Mouse (Mus musculus): ENCODE measurements around the gene Slc16a14.
"Not testable (repeated sequence)": the region's sequence is repeated elsewhere in the genome, so short reads cannot be mapped to it uniquely, and the experiment has no call there.

The Slc16a14 gene

GRCm38 (mm10) chr1:84934503-84935333 lies at the start of gene Slc16a14:
TSS of gene Slc16a14 (minus strand) at chr1:84935134.
- no peak for DNase-seq (ENCODE audit: low spot score)

DNA sequence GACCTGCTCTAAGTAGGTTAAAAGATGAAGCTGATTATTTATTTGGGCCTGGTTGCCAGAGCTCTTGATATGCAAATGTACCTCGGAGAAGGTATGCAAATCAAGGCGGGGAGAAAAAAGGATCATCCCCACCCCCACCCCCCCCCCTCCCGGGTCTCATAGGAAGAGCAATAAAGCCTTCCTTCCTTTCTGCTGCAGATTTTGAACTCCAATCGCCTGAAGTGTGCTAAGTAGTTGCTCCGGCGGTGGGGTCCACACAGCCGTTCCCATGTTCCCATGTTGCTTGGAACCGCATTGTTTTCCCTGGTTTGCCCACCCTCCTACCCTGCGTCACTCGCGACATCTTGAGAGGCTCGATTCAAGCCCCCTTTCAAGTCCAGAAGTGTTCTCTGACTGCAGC lies 26.8 kb upstream of the Slc16a14 start:
- not testable (repeated sequence) for DNase-seq (ENCODE audit: low spot score)

DNA sequence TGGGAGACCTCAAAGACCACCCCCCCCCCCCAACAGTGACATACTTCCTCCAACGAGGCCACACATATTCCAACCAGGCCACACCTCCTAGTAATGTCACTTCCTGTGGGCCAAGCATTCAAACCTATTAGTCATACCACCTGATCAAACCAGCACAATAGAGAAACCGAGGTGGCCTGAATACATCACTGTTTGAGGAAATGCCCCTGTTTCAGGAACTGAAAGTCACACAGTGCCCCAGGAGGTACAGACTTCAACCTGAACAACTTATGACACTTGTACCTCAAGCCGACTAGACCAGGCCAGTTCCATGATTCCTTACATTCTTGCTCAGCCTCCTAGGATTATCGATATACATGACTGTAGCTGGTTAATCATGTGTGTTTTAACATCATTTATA lies 22.8 kb upstream of the Slc16a14 start:
- DNase-seq (ENCODE audit: low spot score): not testable (repeated sequence)

GRCm38 (mm10) chr1:84956771-84957170 lies 21.8 kb upstream of the Slc16a14 start:
- not testable (repeated sequence) for DNase-seq (ENCODE audit: low spot score)

- DNase-seq (ENCODE audit: low spot score): no peak
Measured at GRCm38 (mm10) chr1:84952456-84953181, 17.7 kb upstream of the Slc16a14 start.

GRCm38 (mm10) chr1:84951566-84951965 lies 16.6 kb upstream of the Slc16a14 start:
- no peak for DNase-seq (ENCODE audit: low spot score)

DNA sequence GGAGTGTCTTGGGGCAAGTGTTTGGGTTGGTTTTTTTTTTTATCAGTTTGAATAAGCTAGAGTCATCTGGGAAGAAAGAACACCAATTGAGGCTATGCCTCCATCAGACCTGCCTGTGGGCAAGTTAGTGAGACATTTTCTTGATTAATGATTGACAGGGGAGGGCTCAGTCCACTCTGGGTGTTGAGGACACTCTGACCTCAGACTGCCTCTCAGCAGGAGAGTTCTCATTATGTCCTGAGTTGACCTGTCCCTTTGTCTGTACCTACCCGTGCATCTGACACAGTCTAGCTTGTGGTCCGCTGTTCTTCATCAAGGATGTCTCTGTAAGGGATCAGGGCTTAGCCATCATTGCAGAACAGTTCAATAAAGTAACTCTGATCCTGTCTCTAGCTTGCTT lies 12.5 kb upstream of the Slc16a14 start:
- no peak for DNase-seq (ENCODE audit: low spot score)

- DNase-seq (ENCODE audit: low spot score): no peak
Measured at GRCm38 (mm10) chr1:84945950-84946349, 11.0 kb upstream of the Slc16a14 start.

DNA sequence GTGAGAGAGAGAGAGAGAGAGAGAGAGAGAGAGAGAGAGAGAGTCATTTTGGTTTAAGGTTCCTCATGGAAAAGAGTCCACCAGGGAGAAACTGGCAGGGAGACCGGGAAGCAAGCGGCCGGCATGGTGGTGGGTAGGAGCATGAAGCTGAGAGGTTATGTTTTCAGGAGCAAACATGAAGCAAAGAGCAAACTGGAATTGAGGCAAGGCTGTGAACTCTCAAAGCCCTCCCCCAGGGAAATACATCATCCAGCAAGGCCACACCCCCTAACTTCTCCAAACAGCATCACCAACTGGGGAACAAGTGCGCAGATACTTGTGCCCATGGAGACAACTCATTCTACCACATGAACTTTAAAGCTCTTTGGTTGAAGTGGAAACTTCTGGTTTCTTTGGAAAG lies 8.6 kb upstream of the Slc16a14 start:
- DNase-seq (ENCODE audit: low spot score): no peak

- DNase-seq (ENCODE audit: low spot score): no peak
Measured at GRCm38 (mm10) chr1:84942666-84943065, 7.7 kb upstream of the Slc16a14 start.

- DNase-seq (ENCODE audit: low spot score): no peak
Measured at GRCm38 (mm10) chr1:84940322-84940721, 5.4 kb upstream of the Slc16a14 start.

- DNase-seq (ENCODE audit: low spot score): no peak
Measured at GRCm38 (mm10) chr1:84939466-84939865, 4.5 kb upstream of the Slc16a14 start.

- no peak for DNase-seq (ENCODE audit: low spot score)
Measured at GRCm38 (mm10) chr1:84936716-84937510, 2.0 kb upstream of the Slc16a14 start.

- peak; percentile 28 for DNase-seq (ENCODE audit: low spot score)
Measured at GRCm38 (mm10) chr1:84935668-84936067, 734 bp upstream of the Slc16a14 start.

DNA sequence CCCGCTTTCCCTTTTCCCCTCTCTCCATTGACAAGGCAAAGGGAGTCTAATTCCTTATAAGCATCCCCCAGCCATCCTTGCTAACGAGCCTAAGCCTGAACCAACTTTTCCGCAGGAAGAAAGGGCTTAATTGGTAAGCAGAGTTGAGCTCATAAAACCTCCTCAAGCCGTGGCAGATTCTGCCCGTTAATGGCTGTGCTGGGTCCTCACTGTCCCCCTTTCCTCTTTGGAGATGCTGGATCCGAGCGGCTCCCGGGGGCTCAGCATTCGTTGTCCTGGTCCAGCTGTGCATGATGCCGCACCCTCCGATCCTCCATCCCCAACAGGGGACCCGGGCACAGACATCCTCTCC lies 807 bp downstream of the Slc16a14 start:
- no peak for DNase-seq (ENCODE audit: low spot score)

DNA sequence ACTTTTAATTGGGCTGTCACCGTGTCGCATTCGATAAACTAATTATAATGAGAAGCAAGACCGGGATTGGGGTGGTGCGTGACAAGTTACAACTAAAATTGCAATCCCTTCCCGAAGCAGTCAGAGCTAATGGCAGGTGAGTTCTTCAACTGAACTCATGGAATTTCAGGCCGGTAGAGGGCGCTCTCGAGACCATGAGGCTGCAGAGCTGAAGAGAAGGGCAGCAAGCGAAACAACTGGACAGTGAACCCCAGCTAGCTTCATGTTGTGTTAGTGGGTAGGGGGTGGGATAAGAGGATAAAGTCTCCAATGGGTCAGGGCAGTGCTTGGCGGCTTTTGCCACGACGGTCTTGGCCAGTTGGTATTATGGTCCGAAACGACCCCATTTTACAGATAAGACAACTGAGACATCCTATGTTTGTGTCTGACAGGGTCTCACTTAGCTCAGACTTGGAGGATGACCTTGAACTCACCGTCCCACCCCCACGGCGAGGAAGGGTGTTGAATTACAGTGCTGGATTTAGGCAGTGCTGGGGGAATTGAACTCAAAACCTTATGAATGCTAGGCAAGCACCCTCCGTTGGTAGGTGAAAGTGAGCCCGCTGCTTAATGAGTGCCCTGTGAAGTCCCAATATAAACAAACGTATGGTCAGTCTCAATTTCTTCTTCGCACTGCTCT lies 1.3 kb downstream of the Slc16a14 start:
- no peak for DNase-seq (ENCODE audit: low spot score)

DNA sequence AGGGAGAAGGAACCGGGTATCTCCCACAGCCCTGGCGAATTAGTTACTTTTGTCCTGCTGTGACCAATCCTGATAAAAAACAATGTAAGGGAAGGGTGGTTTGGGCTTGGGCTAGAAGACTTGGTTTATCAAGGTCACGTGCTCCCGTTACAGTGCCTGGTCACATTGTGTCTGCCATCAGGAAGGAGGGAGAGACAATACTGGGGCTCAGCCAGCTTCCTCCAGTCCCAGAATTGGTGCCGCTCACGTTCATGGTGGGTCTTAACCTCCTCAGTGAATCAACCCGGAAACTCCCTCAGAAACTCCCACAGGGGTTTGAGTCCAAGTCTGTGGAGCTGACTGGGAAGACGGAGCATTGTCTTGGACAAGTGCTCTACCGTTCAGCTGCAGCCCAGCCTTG lies 9.3 kb downstream of the Slc16a14 start:
- no peak for DNase-seq (ENCODE audit: low spot score)

GRCm38 (mm10) chr1:84924134-84924533 lies 10.8 kb downstream of the Slc16a14 start:
- DNase-seq (ENCODE audit: low spot score): no peak

DNA sequence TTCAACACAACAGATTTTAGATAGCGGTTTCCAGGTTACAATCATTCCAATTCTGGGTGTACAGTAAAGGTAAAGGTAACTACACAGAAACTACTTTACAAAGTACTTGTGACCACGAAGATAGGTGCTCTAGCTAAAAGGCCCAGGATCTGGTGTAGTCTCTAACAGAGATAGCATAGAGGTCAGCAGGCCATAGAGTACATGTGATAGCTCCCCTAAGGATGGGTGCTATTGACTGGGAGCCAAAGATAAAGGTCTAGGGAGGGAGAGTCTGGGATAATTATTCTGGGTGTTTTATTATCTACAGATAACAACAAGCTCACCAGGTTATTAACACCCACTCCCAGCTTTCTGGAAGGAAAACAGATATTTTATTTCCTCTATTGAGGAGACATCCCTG lies 11.5 kb downstream of the Slc16a14 start:
- no peak for DNase-seq (ENCODE audit: low spot score)

- no peak for DNase-seq (ENCODE audit: low spot score)
Measured at GRCm38 (mm10) chr1:84918865-84919264, 16.1 kb downstream of the Slc16a14 start.

DNA sequence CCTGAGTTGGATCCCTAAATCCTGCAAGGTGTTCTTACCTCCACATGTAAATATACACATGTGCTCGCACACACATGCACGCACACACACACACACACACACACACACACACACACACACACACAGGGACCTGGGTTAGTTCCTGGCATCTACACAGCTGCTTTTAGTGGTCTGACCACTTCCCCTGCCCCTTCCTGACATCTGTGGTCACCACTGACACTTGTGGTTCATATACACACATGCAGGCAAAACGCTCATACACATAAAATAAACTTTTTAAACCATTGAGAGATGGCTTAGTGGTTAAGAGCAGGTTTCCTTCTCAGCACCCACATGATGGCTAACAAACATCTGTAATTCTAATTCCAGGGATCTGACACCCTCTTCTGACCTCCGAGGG lies 19.9 kb downstream of the Slc16a14 start:
- DNase-seq (ENCODE audit: low spot score): no peak

DNA sequence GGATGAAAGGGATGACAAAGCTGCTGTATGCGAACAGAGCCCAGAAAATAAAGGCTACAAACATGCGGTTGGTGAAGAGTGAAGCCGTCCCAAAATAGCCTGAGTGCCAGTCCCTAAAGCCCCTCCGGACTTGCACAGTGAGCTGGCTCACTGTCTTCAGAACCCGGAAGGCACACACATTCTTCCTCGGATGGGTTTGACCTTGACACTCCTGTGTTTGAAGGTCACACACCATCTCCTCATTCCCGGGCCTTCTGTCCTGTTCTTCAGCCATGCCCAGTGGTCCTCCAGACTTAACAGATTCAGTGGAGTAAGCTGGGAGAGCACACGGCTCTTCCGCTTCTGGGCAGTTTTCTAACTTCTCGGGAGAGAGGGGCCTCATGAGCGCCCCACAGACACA lies 22.4 kb downstream of the Slc16a14 start:
- DNase-seq (ENCODE audit: low spot score): no peak
